Mouse (Mus musculus) c-Kit-positive CD71-positive TER-119-positive erythroid progenitor cells, embryonic 14.5 days (primary cell): ENCODE data around the gene Gm44503.

Source experiments
- DNase-seq: peaks from one replicate; pipeline ENCODE4 v3.0.0-alpha.2; 2013; ENCODE audit warnings: low spot score

The Gm44503 gene

GRCm38 (mm10) chr9:72958521-72959450 is at the start of gene Gm44503, which contains the start of gene Dyx1c1:
TSS of gene Gm44503 (plus strand) at chr9:72958852.
TSS of gene Dyx1c1 (plus strand) at chr9:72958785.
- DNase-seq, result peak; percentile 45

GRCm38 (mm10) chr9:72911381-72911780 is 47.3 kb upstream of the Gm44503 start:
- DNase-seq, result no peak

- no peak for DNase-seq
Observed at GRCm38 (mm10) chr9:72913551-72913950, 45.1 kb upstream of the Gm44503 start.

- DNase-seq, result no peak
Observed at GRCm38 (mm10) chr9:72915728-72916127, 42.9 kb upstream of the Gm44503 start.

GRCm38 (mm10) chr9:72923068-72923467 is 35.6 kb upstream of the Gm44503 start:
- DNase-seq, result no peak

GRCm38 (mm10) chr9:72925021-72925934 is 33.4 kb upstream of the Gm44503 start, which contains the start of gene Pygo1:
TSS of gene Pygo1 (plus strand) at chr9:72925645.
- no peak for DNase-seq

GRCm38 (mm10) chr9:72925935-72926258 is 32.8 kb upstream of the Gm44503 start:
- no peak for DNase-seq

GRCm38 (mm10) chr9:72931166-72931790 is 27.4 kb upstream of the Gm44503 start:
- DNase-seq, result no peak

- DNase-seq, result no peak
Observed at GRCm38 (mm10) chr9:72935309-72935708, 23.3 kb upstream of the Gm44503 start.

GRCm38 (mm10) chr9:72936301-72936700 is 22.4 kb upstream of the Gm44503 start:
- DNase-seq, result no peak

- no peak for DNase-seq
Observed at GRCm38 (mm10) chr9:72943424-72943823, 15.2 kb upstream of the Gm44503 start.

- DNase-seq, result no peak
Observed at GRCm38 (mm10) chr9:72944286-72944685, 14.4 kb upstream of the Gm44503 start.

- no peak for DNase-seq
Observed at GRCm38 (mm10) chr9:72947010-72947409, 11.6 kb upstream of the Gm44503 start.

GRCm38 (mm10) chr9:72949572-72949971 is 9.1 kb upstream of the Gm44503 start:
- DNase-seq, result no peak

- peak; percentile 15 for DNase-seq
Observed at GRCm38 (mm10) chr9:72954746-72955145, 3.9 kb upstream of the Gm44503 start.

- DNase-seq, result peak; percentile 37
Observed at GRCm38 (mm10) chr9:72955546-72955945, 3.1 kb upstream of the Gm44503 start.

- no peak for DNase-seq
Observed at GRCm38 (mm10) chr9:72961346-72961745, 2.7 kb downstream of the Gm44503 start.

GRCm38 (mm10) chr9:72961959-72962358 is 3.3 kb downstream of the Gm44503 start:
- DNase-seq, result no peak

- no peak for DNase-seq
Observed at GRCm38 (mm10) chr9:72968349-72969061, 9.9 kb downstream of the Gm44503 start.

GRCm38 (mm10) chr9:72969874-72970273 is 11.2 kb downstream of the Gm44503 start:
- no peak for DNase-seq

- no peak for DNase-seq
Observed at GRCm38 (mm10) chr9:72972435-72972834, 13.8 kb downstream of the Gm44503 start.
